Mouse (Mus musculus) testis, postnatal 10 days (tissue): ENCODE data around the gene Npr2.
"Not testable (repeated sequence)": the region's sequence is repeated elsewhere in the genome, so short reads cannot be mapped to it uniquely, and the experiment has no call there.

Source experiments
- DNase-seq: peaks from one replicate; pipeline ENCODE4 v3.0.0; 2021; ENCODE audit warnings: low spot score

Npr2 gene

DNA sequence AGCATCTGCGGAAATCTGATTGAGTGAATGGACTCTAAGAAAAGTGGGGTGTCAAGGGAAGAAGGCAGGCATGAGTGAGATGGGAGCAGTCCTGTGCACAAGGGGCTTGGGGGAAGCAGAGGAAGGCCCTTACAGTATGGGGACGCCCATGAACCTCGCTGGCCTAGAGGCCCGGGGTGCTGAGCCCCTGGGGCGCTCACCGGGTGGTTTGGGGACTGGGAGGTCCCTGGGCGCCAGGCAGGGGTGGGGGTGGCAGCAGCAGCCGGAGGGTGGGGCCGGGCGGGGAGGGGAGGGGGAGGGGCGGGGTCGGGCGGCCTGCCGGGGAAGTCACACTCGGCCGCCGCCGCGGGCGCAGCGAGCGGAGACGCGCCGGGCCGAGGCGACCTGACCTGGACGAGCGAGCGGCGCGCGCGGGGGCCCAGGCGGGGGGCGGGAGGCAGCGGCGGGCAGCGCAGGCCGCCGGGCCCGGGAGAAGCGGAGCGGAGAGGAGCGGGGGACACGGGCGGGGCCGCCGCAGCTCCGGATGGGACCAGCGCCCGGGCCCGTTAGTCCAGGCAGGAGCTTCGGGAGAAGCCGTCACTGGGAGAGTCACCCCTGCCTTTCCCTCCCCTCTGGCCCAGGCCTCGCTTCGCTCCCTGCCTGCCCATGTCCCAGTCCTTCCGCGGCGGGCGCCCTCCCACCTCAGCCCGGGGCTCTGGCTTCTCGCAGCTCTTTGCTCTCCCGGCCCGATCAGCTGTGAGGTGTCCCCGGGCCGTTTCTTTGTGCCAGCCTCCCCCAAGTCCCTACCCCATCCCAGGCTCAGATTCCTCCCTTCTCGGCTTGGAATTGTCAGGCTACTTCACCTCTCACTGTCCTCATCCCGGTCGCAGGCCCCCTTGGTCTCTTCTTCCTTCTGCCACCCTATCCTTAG, at the start of gene Npr2:
TSS of gene Npr2 (plus strand) at position 890 of the 910 bp plus-strand sequence.
- peak; percentile 71 for DNase-seq

DNA sequence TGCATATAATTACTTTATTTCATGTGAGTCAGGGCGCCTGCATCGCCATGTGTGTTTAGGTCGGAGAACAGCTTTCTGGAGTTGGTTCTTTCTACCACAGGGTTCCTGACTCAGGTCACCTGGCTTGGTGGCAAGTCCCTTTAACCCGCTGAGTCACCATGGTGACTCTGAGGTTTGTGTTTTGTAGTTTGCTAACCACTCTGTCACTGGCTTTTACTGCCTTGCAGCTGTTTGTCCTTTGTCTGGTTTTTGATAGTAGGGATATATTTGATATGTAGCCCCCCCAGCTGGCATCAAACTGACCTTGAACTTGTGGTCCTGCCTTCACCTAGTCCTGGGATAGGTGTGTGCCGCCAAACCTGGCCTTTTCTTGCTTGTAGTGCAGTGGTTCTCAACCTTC, 49.5 kb upstream of the Npr2 start:
- DNase-seq: no peak

DNA sequence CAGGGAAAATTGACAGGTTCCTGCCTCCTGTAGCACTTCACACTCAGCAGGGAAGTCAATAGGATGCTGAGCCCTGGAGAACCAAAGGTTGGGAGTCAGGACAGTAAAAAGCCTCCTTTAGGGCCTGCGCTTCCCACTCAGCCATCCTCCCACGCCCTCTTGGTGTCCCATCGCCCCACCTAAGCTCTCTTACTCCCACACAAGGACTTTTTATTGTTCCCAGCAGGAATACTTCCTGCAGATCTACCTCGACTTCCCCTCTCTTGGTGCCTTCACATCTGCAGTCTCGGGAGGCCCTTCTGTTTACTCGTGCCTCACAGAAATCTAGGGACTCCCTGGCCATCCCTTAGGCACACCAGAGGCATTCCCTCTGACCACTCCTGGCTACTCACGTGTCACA, 48.3 kb upstream of the Npr2 start:
- no peak for DNase-seq

DNA sequence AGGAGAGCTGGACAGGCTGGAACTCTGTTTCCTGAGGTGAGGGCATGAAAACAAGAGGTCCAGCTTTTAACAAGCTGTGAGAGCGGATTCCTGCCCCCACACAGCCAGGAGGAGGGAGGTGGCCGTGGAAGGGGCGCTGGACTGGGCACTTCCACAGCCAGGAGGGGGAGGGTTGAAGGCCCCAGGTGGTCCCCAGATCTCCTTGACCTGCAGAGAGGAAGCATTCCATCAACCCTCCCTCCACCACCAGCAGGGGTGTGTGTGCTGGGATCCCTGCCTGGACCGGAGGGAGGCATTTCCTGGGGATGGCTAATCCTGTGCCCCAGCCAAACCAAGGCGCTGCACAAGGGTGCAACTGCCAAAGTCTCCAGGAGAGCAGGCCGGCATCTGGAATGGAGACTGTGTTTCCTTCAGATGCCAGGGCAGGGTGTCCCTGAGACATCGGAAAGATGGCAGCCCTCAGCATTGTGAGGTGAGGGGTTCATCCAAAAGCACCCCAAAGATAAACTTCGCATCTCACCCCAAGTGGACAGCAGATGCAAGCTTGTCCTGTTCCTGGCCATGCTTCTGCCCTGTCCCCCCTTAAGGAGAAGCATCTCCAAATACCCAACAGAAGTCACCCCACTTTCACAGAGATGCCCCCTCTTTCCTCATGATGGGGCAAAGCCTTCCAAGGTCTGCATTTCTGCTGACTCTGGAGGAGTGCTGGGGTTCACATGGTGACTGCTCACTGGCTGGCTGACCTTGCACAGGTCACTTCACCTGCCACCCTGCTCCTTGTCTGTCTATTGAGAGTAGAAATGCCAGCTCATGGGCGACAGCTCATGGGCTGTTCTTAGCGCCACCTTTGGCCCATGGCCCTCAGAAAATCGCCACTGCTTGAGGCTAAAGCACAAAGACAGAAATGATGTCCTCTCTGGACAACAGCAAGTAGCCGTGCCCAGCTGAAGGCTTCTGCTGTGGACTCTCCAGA, 47.0 kb upstream of the Npr2 start, which contains the start of gene Msmp:
TSS of gene Msmp (minus strand) at position 51 of the 973 bp plus-strand sequence.
- DNase-seq: no peak

DNA sequence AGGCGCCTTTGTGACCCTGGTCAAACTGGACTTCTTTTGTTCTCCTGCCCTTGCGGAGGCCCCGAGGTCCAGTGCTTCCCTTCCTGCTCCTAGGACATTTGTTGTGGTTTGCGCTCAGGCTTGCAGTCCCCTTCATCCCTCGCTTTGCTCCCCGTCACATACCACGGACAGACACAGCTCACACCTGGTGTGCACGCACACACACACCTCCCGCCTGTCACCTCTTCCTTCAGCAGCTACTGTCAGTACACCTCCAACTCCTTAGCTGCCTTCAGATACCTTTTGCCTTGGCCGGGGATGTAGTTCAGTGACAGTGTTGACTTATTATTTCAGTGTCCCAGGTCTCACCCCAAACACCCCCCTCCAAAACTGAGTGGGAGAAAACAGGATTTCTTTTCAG, 46.1 kb upstream of the Npr2 start:
- DNase-seq: no peak

DNA sequence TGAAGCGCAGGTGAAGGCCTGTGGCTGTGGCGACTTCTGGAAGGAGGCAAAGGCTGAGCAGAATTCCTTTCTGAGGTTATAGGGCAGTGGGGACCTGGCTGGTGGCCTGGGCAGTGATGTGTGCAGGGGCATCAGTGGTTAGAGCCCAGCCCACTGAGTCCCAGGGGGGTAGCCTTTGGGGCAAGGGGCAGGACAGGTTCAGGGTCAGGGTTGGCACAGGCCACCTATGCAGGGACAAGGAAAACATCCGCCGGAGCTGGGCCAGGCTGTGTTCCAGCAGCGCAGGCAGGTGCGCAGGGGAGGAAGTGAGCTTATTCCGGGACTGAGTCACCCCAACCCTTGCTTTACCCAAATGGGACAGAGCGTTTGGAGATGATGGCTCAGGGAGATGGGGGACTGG, 45.3 kb upstream of the Npr2 start:
- no peak for DNase-seq

DNA sequence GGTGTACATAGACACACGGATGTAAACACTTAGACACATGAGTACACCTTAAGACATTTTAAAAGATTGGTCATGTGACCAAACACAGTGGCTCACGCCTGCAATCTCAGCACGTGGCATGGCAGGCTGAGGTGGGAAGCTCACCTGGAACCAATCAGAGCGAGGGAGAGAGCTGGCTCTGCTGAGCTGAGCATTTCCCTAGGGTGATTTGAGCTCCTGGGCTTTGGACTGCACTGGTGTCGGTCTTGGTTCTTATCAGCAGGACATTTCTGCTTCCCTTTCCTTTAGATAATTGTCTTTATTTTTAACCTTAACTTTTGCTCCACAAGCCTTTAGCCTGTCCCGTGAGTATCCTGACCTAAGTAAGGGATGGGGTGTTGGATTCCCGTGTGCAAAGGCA, 44.1 kb upstream of the Npr2 start:
- DNase-seq: no peak

DNA sequence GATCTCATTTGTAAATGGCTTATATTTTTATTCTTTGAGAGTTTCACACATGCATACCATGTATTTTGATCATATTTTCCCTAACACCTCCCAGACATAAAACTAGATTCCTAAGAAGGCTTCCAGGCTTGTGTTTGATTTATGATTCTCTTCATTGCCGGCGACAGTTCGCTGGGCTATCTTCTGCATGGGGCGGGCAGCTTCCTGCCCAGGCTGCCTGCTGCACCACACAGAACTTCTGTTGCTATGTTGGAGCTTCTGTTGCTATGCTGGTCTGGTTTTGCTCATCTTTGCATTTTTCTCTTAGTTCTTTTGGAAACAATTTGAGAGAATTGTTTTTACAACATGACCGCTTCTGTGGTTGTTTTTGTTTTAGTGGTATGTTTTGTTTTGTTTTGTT, 40.2 kb upstream of the Npr2 start:
- no peak for DNase-seq

DNA sequence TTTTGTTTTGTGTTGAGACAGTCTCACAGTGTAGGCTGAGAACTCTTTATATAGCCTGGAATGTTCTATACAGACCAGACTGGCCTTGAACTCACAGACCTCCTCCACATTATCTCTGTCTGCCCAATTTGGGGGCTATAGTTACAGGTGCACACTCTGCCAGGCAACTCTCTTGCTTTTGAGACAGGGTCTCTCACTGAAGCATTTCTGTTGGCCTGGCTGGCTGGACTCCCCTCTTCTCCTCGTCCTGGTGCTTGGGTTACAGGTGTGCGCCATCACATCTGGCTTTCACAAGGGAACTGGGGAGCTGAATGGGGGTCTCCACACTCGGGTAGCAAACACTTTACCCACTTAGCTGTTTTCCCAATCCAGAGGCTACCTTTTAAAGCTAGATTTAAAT, 39.8 kb upstream of the Npr2 start:
- no peak for DNase-seq

DNA sequence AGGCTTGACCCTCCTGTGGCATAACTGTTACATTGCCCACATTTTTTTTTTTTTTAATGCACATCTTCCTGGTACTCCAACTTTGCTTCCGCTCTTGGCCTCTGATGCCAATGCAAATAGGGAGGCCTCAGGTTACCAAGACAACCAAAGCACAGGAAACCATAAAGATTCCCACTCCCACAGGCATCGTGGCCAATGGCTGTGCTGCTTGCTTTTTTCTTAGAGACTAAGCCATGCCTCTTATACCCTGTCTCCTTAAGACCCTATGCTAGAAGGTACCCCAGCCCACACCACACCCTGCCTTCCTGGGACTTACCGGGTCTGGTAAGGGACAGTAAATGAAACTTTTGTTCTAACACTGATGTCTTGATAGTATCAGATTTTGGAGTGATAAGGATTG, 38.3 kb upstream of the Npr2 start:
- no peak for DNase-seq

DNA sequence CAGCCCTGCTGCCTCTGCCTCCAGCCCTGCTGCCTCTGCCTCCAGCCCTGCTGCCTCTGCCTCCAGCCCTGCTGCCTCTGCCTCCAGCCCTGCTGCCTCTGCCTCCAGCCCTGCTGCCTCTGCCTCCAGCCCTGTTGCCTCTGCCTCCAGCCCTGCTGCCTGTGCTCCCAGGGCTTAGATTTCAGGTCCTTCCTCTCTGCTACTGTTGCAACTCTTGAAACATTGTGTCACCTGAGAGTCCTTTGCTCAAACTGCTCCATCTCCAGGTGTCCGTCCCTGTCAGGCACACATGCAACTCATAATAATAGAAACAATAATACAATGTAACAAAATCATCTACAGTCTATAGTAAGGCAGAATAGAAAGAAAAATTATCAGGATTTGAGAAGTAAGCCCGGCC, 35.1 kb upstream of the Npr2 start:
- not testable (repeated sequence) for DNase-seq

DNA sequence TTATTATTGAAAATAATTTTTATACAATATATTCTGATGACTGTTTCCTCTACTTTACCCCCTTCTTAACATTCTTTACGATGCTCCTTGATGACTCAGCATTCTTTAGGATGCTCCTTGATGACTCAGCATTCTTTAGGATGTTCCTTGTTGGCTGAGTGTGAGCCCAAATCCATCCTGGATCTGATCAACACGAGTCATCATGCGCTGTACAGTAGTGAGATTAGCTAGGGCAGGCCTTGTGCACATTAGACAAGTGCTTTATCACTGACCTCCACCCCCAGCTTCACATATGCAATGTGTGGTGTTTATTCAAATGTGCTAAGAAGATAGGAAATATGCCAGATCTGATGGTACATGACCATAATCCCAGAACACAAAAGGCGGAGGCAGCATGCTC, 33.5 kb upstream of the Npr2 start:
- DNase-seq: no peak

DNA sequence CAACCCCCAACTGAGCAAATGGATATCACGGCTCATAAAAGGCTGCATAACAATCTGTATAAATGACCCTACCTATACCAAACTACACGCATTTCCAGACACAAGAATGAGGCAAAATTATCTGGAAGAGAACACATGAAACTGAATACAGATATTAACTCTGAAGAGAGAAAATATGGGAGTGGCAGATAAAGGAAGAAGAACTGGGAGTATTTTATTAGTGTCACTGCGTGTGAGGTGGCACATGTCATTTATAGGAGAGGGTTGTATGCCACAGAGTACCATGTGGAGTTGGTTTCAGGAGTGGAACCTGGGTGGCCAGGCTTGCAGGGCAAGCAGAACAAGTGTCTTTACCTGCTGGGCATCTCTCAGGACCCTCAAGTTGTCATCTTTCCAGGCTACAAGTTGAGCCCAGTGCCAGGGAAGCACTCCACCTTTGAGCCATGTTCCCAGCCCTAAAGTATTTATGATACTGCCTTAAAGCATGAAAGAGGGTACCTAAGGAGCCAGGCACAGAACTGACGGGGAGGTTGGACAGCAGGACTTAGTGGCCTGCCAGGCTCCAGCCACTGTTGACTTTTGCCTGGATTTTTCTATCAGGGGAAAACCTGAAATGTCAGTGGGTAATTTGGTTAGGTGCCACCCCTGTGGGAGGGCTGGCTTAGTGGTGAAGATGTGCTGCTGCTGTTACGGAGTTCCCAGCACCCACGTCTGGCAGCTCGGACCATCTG, 32.9 kb upstream of the Npr2 start:
- no peak for DNase-seq

DNA sequence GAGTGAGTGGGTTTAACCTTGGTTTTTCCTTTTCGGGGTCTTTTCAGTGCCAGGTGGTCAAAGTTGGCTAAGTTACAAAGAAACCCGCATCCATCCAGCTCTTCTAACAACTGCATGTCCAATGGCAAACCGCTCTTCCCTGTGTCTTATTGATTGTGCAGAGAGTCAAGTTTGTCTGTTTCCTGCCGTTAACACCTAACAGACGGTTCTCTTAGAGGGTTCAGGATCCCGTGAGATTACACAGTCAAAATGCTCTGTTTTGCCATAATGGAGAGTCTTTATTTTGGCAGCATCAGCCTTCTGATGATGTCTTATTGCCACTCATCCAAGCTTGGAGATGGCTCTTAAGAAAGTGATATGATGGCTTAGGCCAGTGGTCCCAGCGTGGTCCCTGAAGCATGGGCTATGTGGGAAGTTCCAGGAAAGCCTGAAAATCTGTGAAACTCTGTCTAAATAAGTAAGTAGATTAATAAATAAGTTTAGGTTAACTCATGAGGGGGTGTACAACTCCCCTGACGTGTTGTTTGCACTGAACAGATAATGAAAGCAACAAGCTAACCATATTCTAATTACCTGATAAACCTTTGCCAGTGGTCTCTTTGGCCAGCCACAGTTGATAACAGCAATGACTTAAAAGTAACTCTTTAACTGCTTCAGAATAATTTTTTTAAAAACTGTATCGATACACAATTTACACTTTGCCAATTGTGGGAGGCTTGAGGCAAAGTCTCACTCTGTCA, 31.4 kb upstream of the Npr2 start:
- no peak for DNase-seq

DNA sequence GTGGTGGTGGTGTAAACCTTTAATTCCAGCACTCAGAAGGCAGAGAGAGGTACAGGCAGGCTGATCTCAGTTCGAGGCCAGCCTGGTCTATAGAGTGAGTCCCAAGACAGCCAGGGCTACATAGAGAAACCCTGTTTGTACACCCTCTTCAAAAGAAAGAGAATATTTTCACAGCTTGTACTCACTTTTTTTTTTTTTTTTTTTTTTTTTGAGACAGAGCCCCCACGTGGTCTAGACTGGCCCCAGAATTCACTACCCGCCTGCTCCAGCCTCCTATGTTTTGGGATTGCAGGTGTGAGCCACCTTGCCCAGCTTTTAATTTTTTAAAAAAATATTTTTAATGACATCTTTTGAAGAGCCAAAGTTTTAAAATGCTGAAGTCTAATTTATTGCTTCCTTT, 27.6 kb upstream of the Npr2 start:
- no peak for DNase-seq

DNA sequence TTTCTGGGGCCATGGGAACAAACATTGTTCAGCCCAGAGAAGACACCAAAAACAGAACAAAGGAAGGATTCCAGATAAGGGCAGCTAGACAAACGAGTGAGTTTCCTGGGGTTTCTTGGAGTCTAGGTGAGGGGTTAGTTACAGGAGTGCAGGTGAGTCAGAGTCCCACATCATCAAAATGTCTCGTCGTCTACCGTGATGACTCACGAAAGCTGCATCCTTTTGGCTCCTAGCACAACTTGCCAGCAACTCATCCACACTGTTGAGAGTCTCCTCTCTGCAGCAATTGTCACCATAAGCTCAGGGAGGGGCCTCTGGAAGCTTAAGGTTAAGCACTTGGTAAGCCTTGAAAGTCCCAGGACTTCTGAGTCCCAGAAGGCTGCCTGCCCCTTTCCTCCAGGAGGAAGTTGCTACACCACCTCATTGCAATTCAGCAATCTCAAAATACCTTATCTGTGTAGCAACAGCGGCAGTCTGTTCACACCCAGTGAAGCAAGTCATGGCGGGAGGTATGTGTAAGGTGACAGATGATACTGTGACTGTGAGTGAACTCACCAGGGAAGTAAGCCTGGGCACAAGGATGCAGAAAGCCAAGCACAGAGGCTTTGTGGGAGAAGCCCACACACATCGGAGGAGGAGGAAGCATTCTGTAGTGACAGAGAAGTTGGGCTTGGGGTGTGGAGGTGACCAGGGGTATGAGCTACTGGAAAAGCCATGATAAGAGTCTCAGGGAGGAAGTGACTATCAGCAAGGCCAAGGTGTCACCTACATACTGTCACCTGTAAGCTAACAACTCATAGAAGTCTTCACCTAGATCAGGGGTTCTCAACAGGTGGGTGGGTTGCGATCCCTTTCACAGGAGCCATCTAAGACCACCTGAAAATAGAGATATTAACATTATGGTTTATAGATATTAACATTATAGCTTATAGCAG, 26.7 kb upstream of the Npr2 start:
- DNase-seq: no peak

DNA sequence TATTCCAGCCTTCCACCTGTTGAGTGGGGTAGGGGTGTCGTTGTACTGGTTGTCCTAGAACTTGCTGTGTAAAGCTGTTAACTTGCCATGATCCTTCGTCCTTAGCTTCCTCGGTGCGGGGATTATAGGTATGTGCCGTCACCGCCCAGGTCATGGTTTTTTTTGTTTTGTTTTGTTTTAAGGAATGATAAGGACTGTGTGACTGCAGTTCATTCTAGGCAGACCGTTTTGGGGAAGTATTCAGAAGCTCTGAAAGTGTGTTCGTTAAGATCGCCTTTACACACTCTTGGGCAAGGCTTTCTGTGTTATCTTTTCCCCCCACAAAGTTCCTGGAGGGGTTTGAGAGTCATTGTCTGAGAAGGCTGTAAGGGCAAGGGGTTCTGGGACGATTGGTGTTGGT, 19.2 kb upstream of the Npr2 start:
- no peak for DNase-seq

DNA sequence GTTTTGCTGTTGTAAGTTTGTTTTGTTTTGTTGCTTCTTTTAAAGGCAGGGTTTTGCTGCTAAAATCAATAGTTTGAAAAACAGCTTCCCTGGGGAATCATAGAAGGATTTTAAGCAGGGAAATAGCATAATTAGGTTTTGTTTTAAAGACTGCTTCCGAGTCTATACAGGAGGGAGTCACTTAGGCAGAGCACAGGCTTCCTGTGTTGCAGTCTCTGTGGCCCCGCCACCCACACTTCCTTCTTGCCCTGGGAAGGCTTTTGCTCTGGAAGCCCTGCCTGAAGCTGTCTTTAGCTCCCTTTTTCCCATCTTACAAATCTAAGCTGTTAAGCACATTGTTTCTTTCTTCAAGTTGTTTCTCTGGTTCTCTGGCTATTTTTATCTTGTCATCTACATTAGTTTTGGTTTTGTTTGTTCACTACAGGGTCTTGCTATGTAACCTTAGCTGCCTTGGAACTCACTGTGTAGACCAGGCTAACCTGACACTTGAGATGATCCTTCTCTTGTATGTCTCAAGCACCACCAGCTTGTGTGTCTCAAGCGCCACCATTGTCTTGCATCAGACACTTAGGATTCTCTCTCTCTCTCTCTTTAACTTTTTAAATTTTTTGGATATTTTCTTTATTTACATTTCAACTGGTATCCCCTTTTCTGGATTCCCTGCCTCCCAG, 18.5 kb upstream of the Npr2 start:
- no peak for DNase-seq

DNA sequence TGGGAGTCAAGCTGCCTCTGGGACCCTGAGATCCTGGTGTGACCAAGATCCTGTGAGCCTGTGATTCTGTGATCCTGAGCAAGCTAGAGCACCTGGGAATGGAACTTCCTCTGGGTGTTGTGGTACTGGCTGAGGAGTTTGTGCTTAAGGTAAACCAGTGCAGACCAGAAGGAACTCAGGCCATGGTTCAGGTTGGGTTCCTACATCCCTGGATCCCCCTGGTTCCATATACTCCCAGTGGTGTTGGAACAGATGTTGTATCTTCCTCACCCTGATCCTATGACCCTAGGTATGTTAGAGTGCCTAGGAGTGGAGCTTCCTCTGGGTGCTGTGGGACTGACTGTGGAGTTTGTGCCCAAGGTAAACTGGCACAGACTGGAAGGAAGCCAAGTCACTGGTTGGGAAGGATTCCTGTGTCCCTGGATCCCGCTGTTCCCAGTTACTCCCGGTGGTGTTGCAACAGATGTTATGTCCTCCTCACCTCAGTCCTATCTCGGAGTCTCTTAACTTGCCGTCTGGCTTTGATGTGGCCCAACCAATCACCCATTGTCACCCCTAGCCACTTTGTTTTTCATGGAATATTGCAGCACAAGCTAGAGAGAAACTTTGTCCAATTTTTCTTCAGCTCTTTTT, 11.5 kb upstream of the Npr2 start:
- peak; percentile 36 for DNase-seq
